Mouse (Mus musculus) embryo, embryonic 11.5 days (tissue): Measurements from ENCODE around the gene Tacc2.
A peak's percentile ranks its signal among the peaks of the same experiment; 100 is the strongest.

Source experiments
- DNase-seq: peaks from one replicate; pipeline ENCODE4 v3.0.0-alpha.2; 2012; ENCODE audit warnings: low read depth, low spot score

The Tacc2 gene

GRCm38 (mm10) chr7:130688601-130689000 lies 111.4 kb downstream of the Tacc2 start:
- no peak for DNase-seq

GRCm38 (mm10) chr7:130690869-130691268 lies 113.6 kb downstream of the Tacc2 start:
- no peak for DNase-seq

DNA sequence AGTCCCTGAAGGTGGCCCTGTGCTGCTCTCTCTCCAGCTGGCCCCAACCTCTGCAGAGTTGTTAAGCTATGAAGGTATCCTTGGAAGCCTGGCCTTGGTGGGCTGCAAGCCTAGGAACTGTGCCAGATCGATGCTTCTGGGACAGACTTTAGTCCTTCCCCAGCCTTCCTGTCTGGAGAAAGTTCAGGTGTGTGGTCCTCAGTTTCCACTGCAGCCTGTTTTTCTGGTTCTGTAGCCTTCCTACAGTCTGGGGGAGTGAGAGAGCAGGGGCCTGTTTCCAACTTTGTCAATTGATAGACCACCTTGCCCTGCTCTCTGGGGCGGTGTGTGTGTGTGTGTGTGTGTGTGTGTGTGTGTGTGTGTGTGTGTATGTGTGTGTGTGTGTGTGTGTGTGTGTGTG lies 114.7 kb downstream of the Tacc2 start:
- no peak for DNase-seq

- DNase-seq = peak; percentile 73
Observed at GRCm38 (mm10) chr7:130692392-130692942, 115.2 kb downstream of the Tacc2 start.

- peak; percentile 46 for DNase-seq
Observed at GRCm38 (mm10) chr7:130692943-130693799, 115.9 kb downstream of the Tacc2 start.

- no peak for DNase-seq
Observed at GRCm38 (mm10) chr7:130693800-130694193, 116.6 kb downstream of the Tacc2 start.

DNA sequence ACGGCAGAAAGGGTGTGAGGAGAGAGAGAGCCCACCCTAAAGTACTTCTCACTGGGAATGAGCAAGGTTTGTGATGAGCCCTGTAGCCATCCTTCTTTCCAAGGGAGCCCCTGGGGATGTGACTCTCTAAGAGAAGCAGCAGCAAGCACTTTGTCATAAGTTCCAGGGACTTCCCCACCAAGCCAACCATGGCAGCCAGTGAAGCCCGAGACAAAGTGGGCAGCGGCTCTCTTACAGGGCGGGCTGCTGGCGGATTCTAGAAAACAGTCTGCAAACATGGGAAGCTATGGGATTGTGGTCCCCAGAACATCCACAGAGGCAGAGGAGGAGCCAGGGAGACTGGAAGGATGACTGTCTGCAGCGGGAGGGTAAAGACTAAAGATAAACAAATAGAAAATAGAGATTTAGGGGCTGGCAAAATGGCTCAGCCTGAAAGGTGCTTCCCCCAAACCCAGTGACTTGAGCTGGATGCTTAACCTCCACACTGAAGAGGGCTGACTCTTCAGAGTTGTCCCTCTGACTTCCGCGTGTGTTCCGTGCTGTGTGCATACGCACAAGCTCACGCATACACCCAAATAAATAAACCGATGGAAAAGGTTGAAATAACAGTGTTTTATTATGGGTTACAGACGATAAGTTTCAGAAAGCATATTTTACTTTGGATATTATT lies 118.6 kb downstream of the Tacc2 start:
- no peak for DNase-seq

GRCm38 (mm10) chr7:130696347-130697234 lies 119.4 kb downstream of the Tacc2 start:
- no peak for DNase-seq

DNA sequence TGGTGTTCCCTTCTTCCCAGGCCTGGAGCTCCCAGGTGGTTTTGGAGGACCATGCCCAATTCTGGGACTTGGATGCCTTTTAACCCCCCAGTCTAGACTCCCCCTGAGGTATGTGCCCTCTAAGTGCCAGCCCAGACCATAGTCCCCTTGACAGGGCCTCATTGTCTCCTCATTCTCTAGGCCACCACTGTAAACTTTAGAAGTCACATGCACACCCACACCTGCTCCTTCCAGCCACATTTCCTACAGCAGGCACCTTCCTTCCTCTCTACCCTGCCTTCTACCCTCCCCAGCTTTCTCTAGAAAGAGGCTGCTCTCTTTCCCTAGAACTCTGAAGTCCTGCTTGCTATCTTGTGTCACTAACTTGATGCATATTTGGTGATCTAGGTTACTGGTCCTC lies 121.2 kb downstream of the Tacc2 start:
- no peak for DNase-seq

- DNase-seq = no peak
Observed at GRCm38 (mm10) chr7:130701336-130701735, 124.1 kb downstream of the Tacc2 start.

DNA sequence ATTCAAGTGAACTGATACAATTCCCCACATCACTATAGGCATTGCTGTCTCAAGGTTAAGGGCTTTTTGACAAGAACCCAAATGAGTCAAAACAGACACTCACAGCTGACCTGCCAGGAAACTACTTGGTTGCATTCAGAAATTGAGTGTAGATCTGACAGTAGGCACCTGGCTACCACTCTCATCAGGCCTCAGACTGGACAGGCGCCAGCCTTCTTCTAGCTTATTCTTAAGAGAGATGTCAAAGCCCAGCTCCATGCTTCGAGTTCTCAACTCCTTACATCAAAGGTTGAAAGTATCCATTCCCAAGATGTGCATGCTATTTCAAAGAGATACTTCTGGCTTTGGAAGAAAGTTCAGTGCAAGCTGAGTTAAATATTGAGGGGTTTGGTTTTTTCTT lies 128.0 kb downstream of the Tacc2 start:
- no peak for DNase-seq

- DNase-seq = no peak
Observed at GRCm38 (mm10) chr7:130708940-130709339, 131.7 kb downstream of the Tacc2 start.

- no peak for DNase-seq
Observed at GRCm38 (mm10) chr7:130709372-130710274, 132.4 kb downstream of the Tacc2 start.

DNA sequence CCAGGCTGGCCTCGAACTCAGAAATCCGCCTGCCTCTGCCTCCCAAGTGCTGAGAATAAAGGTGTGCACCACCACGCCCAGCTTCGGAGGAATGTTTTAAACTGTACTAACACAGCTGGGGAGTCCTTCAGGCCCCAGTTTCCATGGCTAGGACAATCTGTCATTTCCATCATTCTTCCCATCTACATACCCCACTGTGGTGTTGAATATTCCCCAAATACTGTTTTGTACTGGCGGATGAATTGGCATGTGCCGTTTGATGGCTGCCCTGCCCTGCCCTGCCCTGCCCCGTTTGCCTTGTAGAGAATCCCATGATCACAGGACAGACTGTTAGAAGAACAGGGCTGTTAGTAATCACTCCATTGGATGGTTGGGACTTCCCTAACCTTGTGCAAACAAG lies 134.6 kb downstream of the Tacc2 start:
- DNase-seq = no peak

GRCm38 (mm10) chr7:130713319-130713718 lies 136.1 kb downstream of the Tacc2 start:
- no peak for DNase-seq

- DNase-seq = no peak
Observed at GRCm38 (mm10) chr7:130715467-130715866, 138.2 kb downstream of the Tacc2 start.

- DNase-seq = no peak
Observed at GRCm38 (mm10) chr7:130716341-130716740, 139.1 kb downstream of the Tacc2 start.

GRCm38 (mm10) chr7:130716989-130717388 lies 139.8 kb downstream of the Tacc2 start:
- DNase-seq = no peak

- DNase-seq = no peak
Observed at GRCm38 (mm10) chr7:130719931-130720598, 142.8 kb downstream of the Tacc2 start.
